Mouse (Mus musculus) stomach, postnatal 0 days (tissue): ENCODE measurements around the gene Edem1. TPM values are rescaled to one million over a fixed set of nuclear protein-coding genes. Genes with fewer than 3 reads are reported as not detected.

ENCODE experiments used
- ATAC-seq: fragments of 200-750 bp; cut with Nextera tagmentation; 2 replicates; pipeline ENCODE4 v1.8.0; 2017; ENCODE audit not compliant: low FRiP score, low TSS enrichment
- DNase-seq: peaks from one replicate; pipeline ENCODE4 v3.0.0-alpha.2; 2016; ENCODE audit warnings: low spot score
- H3K27ac ChIP-seq: fragments of 300-500 bp; sonication (generic); replicated peaks from 2 replicates; pipeline ENCODE4 v1.5.1; 2014; ENCODE audit warnings: mild to moderate bottlenecking, control low read depth
- H3K27me3 ChIP-seq: fragments of 300-500 bp; sonication (generic); 2 replicates; pipeline ENCODE4 v1.6.1; 2014; ENCODE audit warnings: low read length; ENCODE audit not compliant: control insufficient read depth, insufficient read depth
- H3K36me3 ChIP-seq: fragments of 300-500 bp; sonication (generic); 2 replicates; pipeline ENCODE4 v1.6.1; 2014; ENCODE audit warnings: low read length, mixed read lengths; ENCODE audit not compliant: control insufficient read depth, insufficient read depth
- H3K4me1 ChIP-seq: fragments of 300-500 bp; sonication (generic); replicated peaks from 2 replicates; pipeline ENCODE4 v1.6.1; 2014; ENCODE audit warnings: antibody characterized with exemption; ENCODE audit not compliant: control insufficient read depth, insufficient read depth
- H3K4me2 ChIP-seq: fragments of 300-500 bp; sonication (generic); replicated peaks from 2 replicates; pipeline ENCODE4 v1.6.1; 2014; ENCODE audit warnings: low read depth, mild to moderate bottlenecking, control low read depth, moderate library complexity
- H3K4me3 ChIP-seq: fragments of 300-500 bp; sonication (generic); 2 replicates; pipeline ENCODE4 v1.5.1; 2014; ENCODE audit warnings: low read depth, low read length, control low read depth
- H3K9ac ChIP-seq: fragments of 300-500 bp; sonication (generic); 2 replicates; pipeline ENCODE4 v1.6.1; 2014; ENCODE audit warnings: mild to moderate bottlenecking, low read length, control low read depth, mixed read lengths
- H3K9me3 ChIP-seq: fragments of 300-500 bp; sonication (generic); 2 replicates; pipeline ENCODE4 v1.6.1; 2016; ENCODE audit warnings: low read length; ENCODE audit not compliant: control insufficient read depth
- CTCF ChIP-seq: IDR thresholded peaks from 2 replicates; pipeline ENCODE4 v1.5.1; 2016; ENCODE audit warnings: antibody characterized with exemption, low read depth, mild to moderate bottlenecking, moderate library complexity
- EP300 ChIP-seq: optimal IDR thresholded peaks from 2 replicates; pipeline ENCODE3; 2016; ENCODE audit warnings: antibody characterized with exemption
- WGBS: fragments of 180-500 bp; shearing (Covaris S2); extraction: QIAGEN DNeasy Blood & Tissue Kit; methylation state at CpG from one replicate; pipeline ENCODE4 v1.1.7; 2014; 5-methylcytosine and 5-hydroxymethylcytosine counted together
- polyA plus RNA-seq: library from polyadenylated mRNA; unstranded; fragments of >200 nt; fragmentation: Nextera tagmentation; extraction: Ambion mirVana; gene quantifications from 2 replicates; pipeline ENCODE4 v1.2.1, GENCODE M21; 2015

Gene Edem1
- polyA plus RNA-seq, 1 experiment from 2014 or later = 34.8 TPM

GRCm38 (mm10) chr6:108784796-108785195 lies 43.6 kb upstream of the Edem1 start:
- no peak for DNase-seq
- 0 out of 2 replicates have a peak overlapping the region, but pooled peaks have one; percentile 40 for H3K27ac ChIP-seq
- H3K4me2 ChIP-seq = peak overlapping the region; percentile 84
- no peaks in the 10 kb centered on the region for H3K9me3 ChIP-seq
- 37% methylated on average over 5 of the region's 5 CpGs for WGBS
- no peaks in the 10 kb centered on the region for H3K27me3 ChIP-seq
- peak overlapping the region; percentile 100 for H3K4me3 ChIP-seq
- no peak for ATAC-seq
- no peaks in the 10 kb centered on the region for H3K36me3 ChIP-seq
- no peak for TF ChIP-seq EP300
- peak; percentile 30; the same call in 1 of the 2 replicates for TF ChIP-seq CTCF
- peak overlapping the region; percentile 43 for H3K9ac ChIP-seq
- H3K4me1 ChIP-seq = peaks cover 4% of the 10 kb centered on the region; the same call in 1 of the 2 replicates

- Histone ChIP-seq H3K36me3 (no peaks in the 10 kb centered on the region), H3K9ac (no peak overlapping the region), H3K9me3 (no peaks in the 10 kb centered on the region), H3K4me2 (no peak overlapping the region), H3K4me3 (no peak overlapping the region), H3K27me3 (no peaks in the 10 kb centered on the region), H3K27ac (no peak overlapping the region), H3K4me1 (peaks cover 4% of the 10 kb centered on the region; the same call in 1 of the 2 replicates)
- WGBS = 59% methylated on average over 3 of the region's 3 CpGs
- ATAC-seq (no peak), DNase-seq (no peak)
- TF ChIP-seq EP300 (no peak), CTCF (no peak)
These were observed 42.9 kb upstream of the Edem1 start for GRCm38 (mm10) chr6:108785551-108785950.

- ATAC-seq = no peak
- TF ChIP-seq CTCF (no peak), EP300 (no peak)
These were observed 36.9 kb upstream of the Edem1 start for GRCm38 (mm10) chr6:108791498-108791897.

GRCm38 (mm10) chr6:108795912-108796311 lies 32.5 kb upstream of the Edem1 start:
- 38% methylated on average over 1 of the region's 1 CpGs for WGBS
- no peak overlapping the region for H3K4me2 ChIP-seq
- ATAC-seq (no peak), DNase-seq (no peak)
- no peaks in the 10 kb centered on the region for H3K27me3 ChIP-seq
- no peaks in the 10 kb centered on the region for H3K9me3 ChIP-seq
- H3K4me3 ChIP-seq = no peak overlapping the region
- no peak overlapping the region for H3K27ac ChIP-seq
- H3K9ac ChIP-seq = no peak overlapping the region
- H3K36me3 ChIP-seq = no peaks in the 10 kb centered on the region
- TF ChIP-seq EP300 (no peak), CTCF (no peak)
- no peaks in the 10 kb centered on the region for H3K4me1 ChIP-seq

More at GRCm38 (mm10) chr6:108791498-108791897, 36.9 kb upstream of the Edem1 start:
- Histone ChIP-seq H3K9me3 (no peaks in the 10 kb centered on the region), H3K36me3 (no peaks in the 10 kb centered on the region), H3K9ac (no peak overlapping the region), H3K4me3 (no peak overlapping the region), H3K4me1 (no peaks in the 10 kb centered on the region), H3K27ac (no peak overlapping the region), H3K4me2 (no peak overlapping the region), H3K27me3 (no peaks in the 10 kb centered on the region)
- WGBS = 56% methylated on average over 5 of the region's 5 CpGs
- DNase-seq = no peak

- Histone ChIP-seq H3K9ac (no peak overlapping the region), H3K27me3 (no peaks in the 10 kb centered on the region), H3K9me3 (no peaks in the 10 kb centered on the region), H3K4me1 (no peaks in the 10 kb centered on the region), H3K4me3 (no peak overlapping the region), H3K36me3 (no peaks in the 10 kb centered on the region), H3K27ac (no peak overlapping the region), H3K4me2 (no peak overlapping the region)
- WGBS = 39% methylated on average over 2 of the region's 2 CpGs
- DNase-seq = no peak
- ATAC-seq = no peak
- no peak for TF ChIP-seq EP300
- no peak for TF ChIP-seq CTCF
These were observed 31.7 kb upstream of the Edem1 start for GRCm38 (mm10) chr6:108796706-108797105.

GRCm38 (mm10) chr6:108805194-108805593 lies 23.2 kb upstream of the Edem1 start:
- DNase-seq = no peak

More at GRCm38 (mm10) chr6:108805194-108805593, 23.2 kb upstream of the Edem1 start:
- Histone ChIP-seq H3K4me1 (no peaks in the 10 kb centered on the region), H3K9ac (no peak overlapping the region), H3K36me3 (no peaks in the 10 kb centered on the region), H3K27me3 (no peaks in the 10 kb centered on the region), H3K4me2 (no peak overlapping the region), H3K9me3 (no peaks in the 10 kb centered on the region), H3K27ac (no peak overlapping the region), H3K4me3 (no peak overlapping the region)
- ATAC-seq = no peak
- no peak for TF ChIP-seq CTCF
- no peak for TF ChIP-seq EP300
- WGBS = 40% methylated on average over 1 of the region's 1 CpGs
